Mouse (Mus musculus) olfactory bulb, adult 2 months (tissue): ENCODE data around the gene Tepsin. TPM values are rescaled to one million over a fixed set of nuclear protein-coding genes. Genes with fewer than 3 reads are reported as not detected.
A peak's percentile ranks its signal among the peaks of the same experiment; 100 is the strongest.

Source experiments
- H3K27ac ChIP-seq: fragments of 200-500 bp; 2 replicates; pipeline ENCODE4 v1.5.1; 2012; ENCODE audit warnings: low read depth, low read length; ENCODE audit not compliant: insufficient read depth
- H3K4me1 ChIP-seq: fragments of 200-500 bp; 2 replicates; pipeline ENCODE4 v1.6.1; 2012; ENCODE audit warnings: low read length; ENCODE audit not compliant: control insufficient read depth, insufficient read depth
- H3K4me3 ChIP-seq: fragments of 200-500 bp; 2 replicates; pipeline ENCODE4 v1.5.1; 2012; ENCODE audit warnings: mild to moderate bottlenecking, low read depth, low read length, moderate library complexity; ENCODE audit not compliant: insufficient read depth
- CTCF ChIP-seq: fragments of 200-500 bp; IDR thresholded peaks from 2 replicates; pipeline ENCODE4 v1.5.1; 2012; ENCODE audit warnings: low read depth, mild to moderate bottlenecking, low read length, moderate library complexity; ENCODE audit not compliant: insufficient read depth
- POLR2A ChIP-seq: fragments of 200-500 bp; IDR thresholded peaks from 2 replicates; pipeline ENCODE4 v1.6.1; 2012; ENCODE audit warnings: mild to moderate bottlenecking, low read depth, low read length, moderate library complexity; ENCODE audit not compliant: insufficient read depth
- WGBS: fragments of 180-500 bp; shearing (Covaris S2); methylation state at CpG from one replicate; pipeline ENCODE4 v1.1.7; 2018; 5-methylcytosine and 5-hydroxymethylcytosine counted together
- polyA plus RNA-seq: library from polyadenylated mRNA; stranded (reverse); fragments of >200 nt; gene quantifications from 2 replicates; pipeline ENCODE4 v1.2.4, GENCODE M21; 2012; ENCODE audit warnings: low replicate concordance; ENCODE audit not compliant: missing spikeins, insufficient read depth, insufficient read length

Gene Tepsin
- polyA plus RNA-seq, 1 experiment: not detected

DNA sequence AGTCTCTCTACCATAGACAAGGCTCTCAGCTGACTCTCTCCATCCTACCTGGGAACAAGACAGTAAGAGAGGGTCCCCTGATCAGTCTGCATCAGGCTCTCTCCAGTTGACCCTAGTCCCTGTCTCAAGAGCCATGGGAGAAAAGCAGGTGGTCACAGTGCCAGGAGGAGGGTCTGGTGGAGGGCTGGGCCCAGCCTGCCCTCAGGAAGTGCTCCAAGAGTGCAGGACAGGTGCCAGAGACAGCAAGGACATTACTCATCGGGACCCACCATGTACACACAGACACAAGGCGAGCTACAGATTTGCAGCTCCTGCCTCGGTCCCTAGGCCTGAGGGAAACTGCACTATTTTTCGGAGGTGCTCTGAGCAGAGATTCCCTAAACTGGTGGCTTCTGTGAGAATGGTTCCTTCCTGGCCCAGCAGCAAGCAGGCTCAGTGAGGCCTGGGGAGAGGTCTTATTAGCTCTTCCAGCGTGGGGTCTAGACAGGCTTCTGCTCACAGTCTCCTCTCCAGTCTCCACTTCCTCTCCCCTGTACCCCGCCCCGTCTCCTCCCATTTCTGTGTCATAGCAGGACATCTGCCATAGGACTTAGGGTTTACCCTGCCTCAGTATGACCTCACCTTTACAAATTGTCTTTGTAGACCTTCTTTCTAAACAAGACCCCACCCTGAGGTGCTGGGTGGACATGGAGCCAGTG lies 56.2 kb downstream of the Tepsin start:
- 62% methylated on average over 7 of the region's 7 CpGs for WGBS
- Histone ChIP-seq H3K4me1 (peaks cover 69% of the 10 kb centered on the region), H3K4me3 (no peak overlapping the region), H3K27ac (peak overlapping the region; percentile 32; the same call in 1 of the 2 replicates)
- TF ChIP-seq CTCF (no peak), POLR2A (no peak)

DNA sequence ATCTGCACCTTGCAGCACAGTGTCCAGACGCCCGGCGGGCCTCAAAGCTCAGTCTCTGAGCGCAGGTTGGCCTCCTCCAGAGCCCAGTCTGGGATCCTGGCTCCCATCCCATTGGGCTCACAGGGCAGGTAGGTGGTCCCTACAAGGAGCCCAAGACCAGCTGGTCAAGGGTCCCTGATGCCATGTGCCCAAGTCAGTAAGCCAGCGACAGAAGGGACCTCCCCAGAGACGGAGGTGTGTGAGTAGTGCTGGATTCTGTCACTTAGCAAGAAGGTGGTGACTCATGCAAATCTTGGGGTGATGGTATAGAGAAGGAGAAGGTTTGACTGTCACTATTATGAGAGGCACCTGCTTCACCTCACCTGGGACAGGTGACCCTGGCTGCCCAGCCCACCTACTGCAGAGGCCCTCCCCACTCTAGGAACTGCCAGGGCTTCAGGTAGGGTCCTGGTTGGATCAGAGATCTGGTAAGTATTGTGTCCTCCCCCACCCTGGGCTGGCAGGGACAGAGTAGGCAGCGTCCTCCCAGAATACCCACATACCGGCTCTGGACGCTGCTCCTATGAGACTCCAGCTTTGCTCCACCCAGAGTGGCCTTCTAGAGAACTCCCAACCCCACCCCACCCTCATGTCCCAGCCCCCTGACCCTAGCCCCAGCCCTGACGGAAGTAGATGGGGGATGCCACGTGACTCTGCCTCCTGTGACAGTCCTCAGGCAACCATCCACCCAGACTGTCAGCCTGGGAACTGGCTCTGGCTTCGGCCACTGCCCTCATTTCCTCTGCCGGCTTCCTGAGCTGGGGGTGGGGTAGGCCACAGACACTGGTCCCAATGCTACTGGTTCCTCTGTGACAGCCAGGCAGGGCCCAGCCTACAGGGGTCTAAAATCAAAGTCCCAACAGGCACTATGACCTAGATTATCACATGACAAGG lies 57.1 kb downstream of the Tepsin start:
- TF ChIP-seq CTCF: no peak
- no peak for TF ChIP-seq POLR2A
- Histone ChIP-seq H3K4me1 (peaks cover 77% of the 10 kb centered on the region), H3K4me3 (no peak overlapping the region), H3K27ac (peak overlapping the region; percentile 32; the same call in 1 of the 2 replicates)
- 54% methylated on average over 13 of the region's 13 CpGs for whole genome bisulfite sequencing

Other genes starting within 250 kb of the Tepsin start
- gene Chmp6, start 185.3 kb downstream of the Tepsin start, polyA plus RNA-seq: not detected in 2 replicates
- not detected in 2 replicates for gene Baiap2, start 156.0 kb downstream of the Tepsin start, polyA plus RNA-seq
- gene Aatk, start 51.6 kb downstream of the Tepsin start, polyA plus RNA-seq: not detected in 2 replicates
- not detected in 2 replicates for gene Cep131, start 11.9 kb downstream of the Tepsin start, polyA plus RNA-seq
- not detected in 2 replicates for gene Ndufaf8, start 197 bp upstream of the Tepsin start, polyA plus RNA-seq
- 77.6 TPM in 1 of 2 replicates, not detected in the other for gene Slc38a10, start 52.6 kb upstream of the Tepsin start, polyA plus RNA-seq
- not detected in 2 replicates for gene Bahcc1, start 134.2 kb upstream of the Tepsin start, polyA plus RNA-seq
- 702 and 785 TPM in 2 replicates for gene Actg1, start 249.8 kb upstream of the Tepsin start, polyA plus RNA-seq